In the genomic region with DNA sequence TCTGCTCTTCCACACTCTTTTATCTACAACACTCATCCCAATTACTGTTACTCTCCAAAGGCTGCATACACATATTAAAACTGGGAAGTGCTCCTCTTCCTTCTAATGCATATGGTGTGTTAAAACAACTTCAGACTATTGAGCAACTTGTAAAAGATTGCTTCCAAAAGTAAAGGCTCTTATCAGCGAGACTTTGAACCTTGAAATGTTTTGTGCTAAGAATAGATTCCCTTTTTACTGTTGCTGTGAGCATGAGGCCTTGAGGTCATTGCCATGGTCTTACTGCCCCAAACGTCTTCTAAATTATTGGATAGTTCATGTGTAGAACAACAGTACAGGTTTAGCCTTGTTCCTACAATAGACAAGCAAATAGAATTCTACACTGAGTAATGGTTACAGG, we compare ENCODE assay signal across 25 mouse cellular contexts.
"Had no signal": no experiment of that assay in that cellular context is flagged by ENCODE, and none has a peak within 500 bp of the region (broad histone marks: within the 10 kb centered on the region; RNA-seq: fewer than 3 reads in every experiment).

No protein-coding gene starts in this region.

- ATAC-seq: hindbrain, embryonic 16.5 days; inflammation-experienced regulatory T-cells, adult 6 months had no signal

- DNase-seq: gastrocnemius, postnatal 14 days; gastrocnemius, postnatal 36 days; heart, adult 11 months; heart, postnatal 10 days; heart, postnatal 4 days; kidney, adult 11 months; kidney, adult 2 months; kidney, adult 9 months; kidney, postnatal 14 days; kidney, postnatal 36 days; layer of hippocampus, adult 9-11 months; layer of hippocampus, postnatal 36 days; left cerebral cortex, postnatal 4 days had no signal

- H3K4me1 ChIP-seq: kidney, embryonic 15.5 days; limb, embryonic 13.5 days; limb, embryonic 15.5 days had no signal

- H3K9ac ChIP-seq: heart, embryonic 12.5 days; hindbrain, embryonic 12.5 days; hindbrain, embryonic 14.5 days; kidney, embryonic 15.5 days; limb, embryonic 13.5 days; limb, embryonic 15.5 days had no signal

- H3K4me2 ChIP-seq: heart, embryonic 12.5 days; hindbrain, embryonic 12.5 days; hindbrain, embryonic 14.5 days; kidney, embryonic 15.5 days; limb, embryonic 13.5 days; limb, embryonic 15.5 days; liver, embryonic 11.5 days had no signal

- H3K4me3 ChIP-seq: heart, embryonic 10.5 days; heart, embryonic 12.5 days; hindbrain, embryonic 10.5 days; hindbrain, embryonic 12.5 days; kidney, embryonic 15.5 days; limb, embryonic 13.5 days; limb, embryonic 15.5 days had no signal

- H3K27ac ChIP-seq: heart, embryonic 10.5 days; hindbrain, embryonic 10.5 days; hindbrain, embryonic 12.5 days; hindbrain, embryonic 14.5 days; kidney, embryonic 15.5 days; kidney, postnatal 0 days; limb, embryonic 13.5 days; limb, embryonic 15.5 days had no signal

- H3K9me3 ChIP-seq: heart, embryonic 10.5 days; heart, embryonic 12.5 days; hindbrain, embryonic 10.5 days; hindbrain, embryonic 12.5 days; kidney, embryonic 15.5 days; limb, embryonic 13.5 days; limb, embryonic 15.5 days had no signal

- H3K27me3 ChIP-seq: heart, embryonic 12.5 days; hindbrain, embryonic 12.5 days; kidney, embryonic 15.5 days; limb, embryonic 13.5 days; limb, embryonic 15.5 days had no signal

- H3K36me3 ChIP-seq: heart, embryonic 10.5 days; heart, embryonic 12.5 days; hindbrain, embryonic 10.5 days; hindbrain, embryonic 12.5 days; kidney, embryonic 15.5 days; limb, embryonic 13.5 days; limb, embryonic 15.5 days had no signal
